Mouse (Mus musculus): ENCODE measurements around the gene Dlgap4. TPM values are rescaled to one million over a fixed set of nuclear protein-coding genes. Genes with fewer than 3 reads are reported as not detected.

Gene Dlgap4
- polyA plus RNA-seq, 1 experiment from 2014 or later, result 56.3 TPM

DNA sequence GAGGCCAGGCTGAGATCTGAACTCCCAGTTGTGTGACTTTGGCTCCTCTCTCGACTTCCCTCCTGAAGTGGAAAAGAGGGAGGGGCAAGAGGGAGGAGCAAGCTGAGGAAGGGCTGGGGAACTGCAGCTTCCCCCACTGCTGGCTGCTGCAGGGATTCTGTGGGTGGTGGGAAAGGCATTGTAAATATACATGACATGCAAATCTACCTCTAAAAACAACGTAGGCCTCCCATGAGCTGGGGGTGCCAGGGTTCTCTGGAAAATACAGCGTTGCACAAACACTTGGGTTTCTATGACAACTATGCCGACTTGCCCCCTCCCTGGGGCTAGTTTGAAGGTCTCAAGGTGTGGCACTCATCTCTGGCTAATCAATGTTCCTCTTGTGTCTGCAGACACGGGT is 50.9 kb downstream of the Dlgap4 start:
- 13% methylated on average over 5 of the region's 5 CpGs for WGBS
- no peak overlapping the region for H3K4me3 ChIP-seq (replicated peaks)
- ATAC-seq (ENCODE audit: insufficient read depth, low FRiP score, low read depth), result no peak

DNA sequence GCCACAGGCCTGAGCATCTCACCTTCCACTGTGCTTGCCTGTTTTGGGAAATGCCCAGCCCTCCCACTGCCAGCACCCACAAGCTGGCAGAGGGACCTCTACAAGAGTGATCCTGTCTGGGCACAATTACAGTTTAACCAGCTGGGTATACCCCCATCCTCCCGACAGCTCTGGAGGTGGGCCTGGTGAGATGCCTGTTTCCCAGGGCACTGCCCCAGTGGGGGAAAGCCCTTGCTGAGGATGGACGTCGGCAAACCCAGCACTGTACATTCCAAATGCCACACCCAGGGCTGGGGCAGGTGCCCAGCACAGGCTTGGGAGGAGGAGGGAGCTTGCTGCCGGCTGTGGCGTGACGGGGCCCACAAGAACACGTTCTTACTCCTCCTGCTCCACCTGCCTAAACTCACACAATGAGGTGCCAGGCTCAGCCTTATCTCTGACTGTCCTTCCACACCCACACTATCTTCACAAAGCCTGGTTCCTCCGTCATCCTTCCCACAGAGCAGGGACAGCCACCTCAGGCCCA is 51.6 kb downstream of the Dlgap4 start:
- H3K9ac ChIP-seq, result no peak overlapping the region
- WGBS, result 59% methylated on average over 8 of the region's 8 CpGs
- H3K36me3 ChIP-seq, result no peaks in the 10 kb centered on the region
- no peaks in the 10 kb centered on the region for H3K9me3 ChIP-seq
- H3K27me3 ChIP-seq (replicated peaks), result no peaks in the 10 kb centered on the region
- no peak for ATAC-seq (ENCODE audit: insufficient read depth, low FRiP score, low read depth)
- no peak overlapping the region for H3K4me2 ChIP-seq
- no peak overlapping the region for H3K27ac ChIP-seq
- no peak overlapping the region for H3K4me3 ChIP-seq (replicated peaks)
- H3K4me1 ChIP-seq, result no peaks in the 10 kb centered on the region

More for the DNA sequence above, 50.9 kb downstream of the Dlgap4 start:
- Histone ChIP-seq H3K36me3 (no peaks in the 10 kb centered on the region), H3K27me3 (replicated peaks) (no peaks in the 10 kb centered on the region), H3K4me1 (no peaks in the 10 kb centered on the region), H3K9me3 (no peaks in the 10 kb centered on the region), H3K9ac (no peak overlapping the region), H3K4me2 (no peak overlapping the region), H3K27ac (no peak overlapping the region)

DNA sequence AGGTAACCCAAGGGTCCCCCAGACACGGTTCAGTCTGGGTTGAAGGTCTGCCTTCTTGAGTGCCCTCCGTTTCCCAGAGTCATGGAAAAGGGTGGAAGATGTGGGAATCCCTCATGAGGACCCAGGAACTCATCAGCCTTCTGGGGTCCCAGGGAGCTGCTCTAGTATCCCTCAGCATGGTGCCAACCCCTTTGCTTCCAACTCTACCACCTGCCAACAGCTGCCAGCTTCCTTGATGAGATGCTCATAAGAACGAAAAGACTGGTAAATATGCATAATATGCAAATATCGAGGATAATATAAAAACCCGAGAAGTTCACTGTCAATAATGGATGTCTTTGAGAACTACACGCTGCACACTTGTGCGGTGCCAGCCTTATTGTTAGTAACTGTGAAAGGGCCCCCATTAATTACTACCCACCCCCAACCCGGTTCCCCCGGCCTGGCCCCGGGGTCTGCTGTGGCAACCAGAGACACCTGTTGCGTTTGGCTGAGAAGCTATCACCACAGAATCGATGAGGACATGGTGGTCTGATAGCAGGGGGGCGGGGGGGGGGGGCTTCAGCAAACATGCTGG is 52.2 kb downstream of the Dlgap4 start:
- ATAC-seq (ENCODE audit: insufficient read depth, low FRiP score, low read depth), result no peak
- Histone ChIP-seq H3K9ac (no peak overlapping the region), H3K4me1 (no peaks in the 10 kb centered on the region), H3K36me3 (no peaks in the 10 kb centered on the region), H3K4me2 (no peak overlapping the region), H3K4me3 (replicated peaks) (no peak overlapping the region), H3K27me3 (replicated peaks) (no peaks in the 10 kb centered on the region), H3K27ac (no peak overlapping the region), H3K9me3 (no peaks in the 10 kb centered on the region)
- 78% methylated on average over 13 of the region's 13 CpGs for WGBS

DNA sequence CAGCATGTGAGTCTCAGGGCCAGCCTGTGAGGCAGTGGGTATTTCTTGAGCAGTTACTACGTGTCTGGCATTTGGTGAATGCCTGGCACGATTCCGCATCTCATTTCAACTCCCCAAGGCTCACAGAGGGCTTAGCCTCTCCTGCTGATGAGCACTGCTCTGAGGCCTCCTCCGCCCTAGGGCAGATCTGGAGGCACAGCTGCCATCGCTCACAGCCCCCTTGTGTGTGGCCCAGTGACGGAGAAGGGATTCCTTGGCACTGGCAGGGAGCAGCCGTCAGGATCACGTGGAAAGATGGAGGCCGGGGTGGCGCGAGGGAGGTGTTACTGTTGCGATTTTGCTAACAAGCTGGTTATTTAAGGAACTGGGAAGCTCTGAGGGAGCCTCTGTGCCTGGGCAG is 52.7 kb downstream of the Dlgap4 start:
- WGBS, result 44% methylated on average over 12 of the region's 12 CpGs
- Histone ChIP-seq H3K27ac (no peak overlapping the region), H3K4me1 (no peaks in the 10 kb centered on the region), H3K9ac (no peak overlapping the region), H3K4me3 (replicated peaks) (no peak overlapping the region), H3K27me3 (replicated peaks) (no peaks in the 10 kb centered on the region), H3K36me3 (no peaks in the 10 kb centered on the region), H3K9me3 (no peaks in the 10 kb centered on the region), H3K4me2 (no peak overlapping the region)
- ATAC-seq (ENCODE audit: insufficient read depth, low FRiP score, low read depth), result no peak

DNA sequence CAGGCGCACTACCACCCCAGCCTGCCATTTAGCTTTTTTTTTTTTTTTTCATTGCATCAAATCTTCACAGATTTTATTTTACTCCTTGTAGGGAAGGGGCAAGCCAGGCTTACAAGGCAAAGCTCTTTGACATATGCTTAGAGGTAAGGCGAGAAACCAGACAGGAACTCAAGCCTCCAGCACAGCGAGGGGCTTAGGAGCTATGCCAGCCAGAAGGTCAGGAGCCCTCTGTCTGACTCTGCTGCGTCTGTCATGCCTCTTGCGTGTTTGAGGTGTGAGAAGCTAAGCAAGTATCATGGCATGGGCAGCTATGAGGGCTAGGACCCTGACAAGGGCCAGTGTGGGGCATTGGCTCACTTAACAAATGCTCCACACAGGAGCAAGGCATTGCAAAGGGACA is 53.8 kb downstream of the Dlgap4 start:
- Histone ChIP-seq H3K27me3 (replicated peaks) (no peaks in the 10 kb centered on the region), H3K27ac (no peak overlapping the region), H3K9ac (no peak overlapping the region), H3K4me3 (replicated peaks) (no peak overlapping the region), H3K4me1 (no peaks in the 10 kb centered on the region), H3K4me2 (no peak overlapping the region), H3K36me3 (no peaks in the 10 kb centered on the region), H3K9me3 (no peaks in the 10 kb centered on the region)
- no peak for ATAC-seq (ENCODE audit: insufficient read depth, low FRiP score, low read depth)
- 78% methylated on average over 5 of the region's 5 CpGs for WGBS

DNA sequence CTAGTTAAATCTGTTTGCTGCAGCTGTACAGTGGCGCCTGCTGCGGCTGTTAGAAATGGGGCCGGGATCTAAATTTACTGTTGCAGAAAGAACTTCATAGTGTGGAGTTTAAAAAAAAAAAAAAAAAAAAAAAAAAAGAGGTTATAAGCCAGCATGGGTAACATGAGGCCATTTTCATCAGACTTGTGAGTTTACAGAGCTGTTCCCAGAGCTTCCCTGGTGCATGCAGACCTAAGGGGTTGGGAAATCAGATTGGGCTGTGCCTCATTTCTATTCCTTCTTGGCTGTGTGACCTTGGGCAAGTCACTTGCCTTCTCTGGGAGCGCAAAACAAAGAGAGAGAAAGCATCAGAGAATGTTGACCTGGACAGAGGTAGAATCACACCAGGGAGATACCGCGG is 55.1 kb downstream of the Dlgap4 start:
- Histone ChIP-seq H3K4me1 (no peaks in the 10 kb centered on the region), H3K27me3 (replicated peaks) (no peaks in the 10 kb centered on the region), H3K36me3 (no peaks in the 10 kb centered on the region), H3K4me3 (replicated peaks) (no peak overlapping the region), H3K9me3 (no peaks in the 10 kb centered on the region), H3K27ac (no peak overlapping the region), H3K4me2 (no peak overlapping the region), H3K9ac (no peak overlapping the region)
- 90% methylated on average over 6 of the region's 6 CpGs for WGBS
- no peak for ATAC-seq (ENCODE audit: insufficient read depth, low FRiP score, low read depth)

DNA sequence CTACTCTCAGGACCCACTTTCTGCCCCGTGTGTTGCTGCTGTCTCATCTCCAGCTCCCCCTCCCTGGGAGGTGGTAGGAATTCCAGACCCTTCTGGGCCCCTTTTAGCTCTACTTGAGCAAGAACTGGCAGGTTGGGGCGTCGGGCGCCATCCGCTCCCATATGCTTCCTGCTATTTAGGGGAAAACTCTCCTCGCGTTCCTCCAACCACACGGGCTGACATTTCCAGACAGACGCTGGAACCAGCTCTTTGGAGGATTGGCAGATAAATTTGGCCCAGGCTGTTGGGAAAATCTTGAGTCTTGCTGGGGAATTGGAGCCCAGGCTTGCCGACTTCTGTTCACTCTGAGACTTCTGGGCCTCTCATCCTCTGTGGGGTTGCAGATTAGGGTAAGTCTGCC is 59.8 kb downstream of the Dlgap4 start:
- Histone ChIP-seq H3K4me2 (no peak overlapping the region), H3K4me3 (replicated peaks) (no peak overlapping the region), H3K36me3 (no peaks in the 10 kb centered on the region), H3K9ac (no peak overlapping the region), H3K4me1 (no peaks in the 10 kb centered on the region), H3K27me3 (replicated peaks) (no peaks in the 10 kb centered on the region), H3K27ac (no peak overlapping the region), H3K9me3 (no peaks in the 10 kb centered on the region)
- no peak for ATAC-seq (ENCODE audit: insufficient read depth, low FRiP score, low read depth)
- WGBS, result 80% methylated on average over 10 of the region's 10 CpGs

DNA sequence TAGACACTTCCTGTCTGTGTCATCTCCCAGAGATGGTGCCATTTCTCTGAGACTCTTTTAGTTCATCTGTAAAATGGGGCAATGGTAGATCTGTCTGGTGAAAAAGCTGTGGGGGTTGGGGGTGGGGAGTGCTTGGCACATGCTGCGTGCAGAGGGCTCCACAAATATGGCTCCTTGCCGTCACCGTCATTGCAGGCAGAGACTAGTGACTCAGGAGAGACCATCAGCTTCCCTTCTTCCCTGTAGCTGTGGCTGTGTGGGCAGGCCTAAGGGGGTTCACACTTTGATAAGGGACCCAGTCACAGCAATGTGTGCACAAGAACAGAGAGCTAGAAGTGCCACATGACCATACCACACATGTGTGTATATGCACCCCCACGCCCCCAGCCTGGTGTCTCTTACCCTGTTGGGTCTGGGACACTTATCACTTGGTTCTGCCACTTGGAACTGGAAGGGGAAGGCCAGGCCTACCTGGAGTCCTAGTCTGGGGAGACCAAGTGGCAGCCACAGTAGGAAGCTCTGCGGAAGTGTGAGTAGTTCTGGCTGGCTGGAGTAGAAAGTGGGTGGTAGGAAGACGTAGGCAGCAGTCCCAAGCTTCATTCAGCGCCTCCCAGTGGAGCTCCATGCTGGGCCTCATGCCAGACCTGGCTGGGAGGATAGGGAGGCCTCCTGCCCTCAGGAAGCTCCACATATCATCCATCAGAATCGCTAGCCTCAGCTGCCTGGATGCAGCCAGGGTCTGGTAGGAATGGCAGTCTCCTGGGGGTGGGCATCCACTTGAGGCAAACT is 60.6 kb downstream of the Dlgap4 start:
- H3K27ac ChIP-seq, result no peak overlapping the region
- H3K9ac ChIP-seq, result no peak overlapping the region
- H3K36me3 ChIP-seq, result no peaks in the 10 kb centered on the region
- H3K4me1 ChIP-seq, result no peaks in the 10 kb centered on the region
- no peaks in the 10 kb centered on the region for H3K9me3 ChIP-seq
- H3K4me2 ChIP-seq, result no peak overlapping the region
- ATAC-seq (ENCODE audit: insufficient read depth, low FRiP score, low read depth), result no peak
- H3K4me3 ChIP-seq (replicated peaks), result no peak overlapping the region
- WGBS, result 63% methylated on average over 8 of the region's 8 CpGs
- H3K27me3 ChIP-seq (replicated peaks), result no peaks in the 10 kb centered on the region

DNA sequence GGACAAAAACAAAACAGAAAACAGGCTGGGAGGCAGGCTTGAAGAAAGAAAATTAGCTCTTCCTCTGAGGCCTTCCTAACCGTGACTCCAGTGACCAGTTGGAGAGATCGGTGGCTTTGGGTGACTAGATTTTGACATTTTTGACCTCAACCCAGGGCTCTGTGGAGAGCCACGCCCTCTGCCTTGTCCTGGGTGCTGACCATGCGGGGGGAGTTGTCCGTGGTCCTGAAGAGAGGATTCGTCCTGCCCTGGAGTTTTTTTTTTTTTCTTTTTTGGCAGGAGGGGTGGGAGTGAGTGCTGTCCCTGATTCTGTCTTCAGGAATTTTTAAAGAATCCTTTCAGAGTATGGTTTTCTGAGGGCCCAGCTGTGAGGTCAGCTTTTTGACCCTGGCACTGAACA is 63.4 kb downstream of the Dlgap4 start:
- Histone ChIP-seq H3K9me3 (no peaks in the 10 kb centered on the region), H3K9ac (no peak overlapping the region), H3K4me2 (no peak overlapping the region), H3K36me3 (no peaks in the 10 kb centered on the region), H3K27ac (no peak overlapping the region), H3K4me1 (no peaks in the 10 kb centered on the region), H3K27me3 (replicated peaks) (no peaks in the 10 kb centered on the region), H3K4me3 (replicated peaks) (no peak overlapping the region)
- no peak for ATAC-seq (ENCODE audit: insufficient read depth, low FRiP score, low read depth)
- 5% methylated on average over 6 of the region's 6 CpGs for WGBS

DNA sequence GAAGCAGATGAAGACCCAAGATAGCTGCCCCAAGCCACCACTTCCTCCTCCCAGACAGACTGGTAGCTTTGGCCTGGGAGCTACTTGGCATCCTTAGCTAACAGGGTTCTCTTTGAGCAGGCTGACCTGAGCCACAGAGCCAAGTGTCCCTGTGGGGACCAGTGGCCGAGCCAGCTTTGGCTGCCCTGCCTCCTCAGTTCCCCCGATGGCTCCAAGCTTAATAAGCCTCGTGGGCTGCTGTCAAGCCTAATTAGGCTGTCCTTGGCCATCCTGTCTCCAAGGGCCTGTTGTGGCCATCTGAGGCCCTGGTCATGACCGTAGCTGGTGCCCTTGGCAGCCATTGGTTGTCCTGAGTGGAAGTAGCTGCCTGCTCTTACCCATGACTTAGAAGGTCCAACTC is 64.6 kb downstream of the Dlgap4 start:
- H3K9ac ChIP-seq, result no peak overlapping the region
- no peak overlapping the region for H3K4me2 ChIP-seq
- no peak for ATAC-seq (ENCODE audit: insufficient read depth, low FRiP score, low read depth)
- no peaks in the 10 kb centered on the region for H3K36me3 ChIP-seq
- H3K4me3 ChIP-seq (replicated peaks), result no peak overlapping the region
- H3K9me3 ChIP-seq, result no peaks in the 10 kb centered on the region
- H3K27ac ChIP-seq, result no peak overlapping the region
- H3K4me1 ChIP-seq, result no peaks in the 10 kb centered on the region
- WGBS, result 68% methylated on average over 4 of the region's 4 CpGs
- H3K27me3 ChIP-seq (replicated peaks), result no peaks in the 10 kb centered on the region

DNA sequence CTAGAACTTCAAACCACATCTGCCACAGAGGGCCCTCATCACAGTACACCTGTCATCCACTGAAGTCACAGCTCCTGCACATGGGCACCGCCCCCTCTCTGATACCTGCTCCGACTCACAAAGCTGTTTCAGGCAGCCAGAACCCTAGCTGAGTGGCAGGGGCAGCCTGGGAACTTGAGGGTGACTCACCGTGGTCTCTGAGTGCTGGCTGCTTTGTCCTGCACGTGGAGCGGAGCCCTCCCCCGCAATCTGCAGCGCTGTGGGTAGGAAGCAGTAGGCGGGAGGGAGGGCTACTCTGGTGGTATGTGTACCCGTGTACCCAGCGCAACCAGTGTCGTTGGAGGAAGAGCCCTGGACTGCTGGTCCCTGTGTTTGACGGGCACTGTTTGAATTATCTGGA is 69.5 kb downstream of the Dlgap4 start:
- Histone ChIP-seq H3K4me2 (no peak overlapping the region), H3K9me3 (no peaks in the 10 kb centered on the region), H3K36me3 (no peaks in the 10 kb centered on the region), H3K9ac (no peak overlapping the region), H3K4me1 (no peaks in the 10 kb centered on the region), H3K27me3 (replicated peaks) (no peaks in the 10 kb centered on the region), H3K27ac (no peak overlapping the region), H3K4me3 (replicated peaks) (no peak overlapping the region)
- 48% methylated on average over 12 of the region's 12 CpGs for WGBS
- no peak for ATAC-seq (ENCODE audit: insufficient read depth, low FRiP score, low read depth)

DNA sequence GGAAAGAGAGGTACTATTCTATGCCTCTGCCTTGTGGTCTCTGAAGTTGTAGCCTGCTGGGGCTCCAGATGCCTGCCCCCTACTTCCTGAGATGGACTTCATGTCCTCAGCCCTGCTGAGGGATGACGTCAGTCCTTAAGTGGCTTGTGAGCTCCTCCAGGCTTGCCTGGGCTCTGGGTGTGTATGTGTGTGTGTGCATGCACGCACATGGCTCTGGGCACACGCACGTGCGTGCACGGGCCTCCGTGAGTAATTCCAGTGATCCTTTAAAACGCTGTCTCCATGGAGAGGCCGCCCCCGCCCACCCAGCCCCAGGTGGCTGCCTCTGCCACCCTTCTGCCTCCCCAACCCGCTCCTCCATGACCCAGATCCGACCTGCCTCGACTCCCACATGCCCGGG is 72.5 kb downstream of the Dlgap4 start:
- no peaks in the 10 kb centered on the region for H3K9me3 ChIP-seq
- H3K4me2 ChIP-seq, result no peak overlapping the region
- no peak overlapping the region for H3K9ac ChIP-seq
- no peak overlapping the region for H3K4me3 ChIP-seq (replicated peaks)
- no peaks in the 10 kb centered on the region for H3K4me1 ChIP-seq
- WGBS, result 60% methylated on average over 14 of the region's 14 CpGs
- no peaks in the 10 kb centered on the region for H3K27me3 ChIP-seq (replicated peaks)
- no peaks in the 10 kb centered on the region for H3K36me3 ChIP-seq
- ATAC-seq (ENCODE audit: insufficient read depth, low FRiP score, low read depth), result no peak
- H3K27ac ChIP-seq, result no peak overlapping the region
